Mouse (Mus musculus) right cerebral cortex, adult 18-20 months (tissue): ENCODE data around the gene Ostf1.

Experiments used
- DNase-seq: peaks from one replicate; pipeline ENCODE4 v3.0.0; 2022; ENCODE audit warnings: mixed read lengths

Gene Ostf1

GRCm38 (mm10) chr19:18567936-18568827 is 63.4 kb downstream of the Ostf1 start:
- DNase-seq, result no peak

GRCm38 (mm10) chr19:18567501-18567900 is 64.1 kb downstream of the Ostf1 start:
- DNase-seq, result no peak

GRCm38 (mm10) chr19:18557708-18558107 is 73.9 kb downstream of the Ostf1 start:
- no peak for DNase-seq

GRCm38 (mm10) chr19:18555645-18556044 is 76.0 kb downstream of the Ostf1 start:
- no peak for DNase-seq

- peak; percentile 74 for DNase-seq
These were observed 83.0 kb downstream of the Ostf1 start for GRCm38 (mm10) chr19:18548668-18549067.
